Mouse (Mus musculus): ENCODE data around the gene Mipol1.

Mipol1 gene

GRCm38 (mm10) chr12:57515702-57516377 is 285.6 kb downstream of the Mipol1 start:
- no peak for DNase-seq (ENCODE audit: low read depth, low spot score)

- DNase-seq (ENCODE audit: low read depth, low spot score): no peak
Measured at GRCm38 (mm10) chr12:57528335-57528734, 298.1 kb downstream of the Mipol1 start.

GRCm38 (mm10) chr12:57530474-57530873 is 300.2 kb downstream of the Mipol1 start:
- DNase-seq (ENCODE audit: low read depth, low spot score): no peak

DNA sequence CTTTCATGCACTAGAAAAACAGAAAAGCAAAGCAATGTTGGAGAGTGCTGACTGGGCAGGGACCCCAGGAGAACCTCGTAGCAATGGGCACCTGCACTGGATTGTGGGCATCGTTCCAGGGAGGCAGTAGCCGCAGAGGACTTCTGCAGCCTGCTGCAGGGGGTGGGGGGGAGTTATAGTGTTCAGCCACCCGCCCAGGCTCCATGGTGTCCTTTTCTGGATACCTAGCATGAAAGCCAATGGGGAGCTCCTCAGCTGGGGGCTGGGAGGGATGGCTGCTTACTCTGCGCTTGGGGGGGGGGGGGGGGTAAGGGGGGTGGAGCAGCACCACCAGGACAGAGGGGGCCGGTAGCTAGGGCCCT is 304.3 kb downstream of the Mipol1 start:
- no peak for DNase-seq (ENCODE audit: low read depth, low spot score)

GRCm38 (mm10) chr12:57534879-57535611 is 304.8 kb downstream of the Mipol1 start:
- no peak for DNase-seq (ENCODE audit: low read depth, low spot score)

DNA sequence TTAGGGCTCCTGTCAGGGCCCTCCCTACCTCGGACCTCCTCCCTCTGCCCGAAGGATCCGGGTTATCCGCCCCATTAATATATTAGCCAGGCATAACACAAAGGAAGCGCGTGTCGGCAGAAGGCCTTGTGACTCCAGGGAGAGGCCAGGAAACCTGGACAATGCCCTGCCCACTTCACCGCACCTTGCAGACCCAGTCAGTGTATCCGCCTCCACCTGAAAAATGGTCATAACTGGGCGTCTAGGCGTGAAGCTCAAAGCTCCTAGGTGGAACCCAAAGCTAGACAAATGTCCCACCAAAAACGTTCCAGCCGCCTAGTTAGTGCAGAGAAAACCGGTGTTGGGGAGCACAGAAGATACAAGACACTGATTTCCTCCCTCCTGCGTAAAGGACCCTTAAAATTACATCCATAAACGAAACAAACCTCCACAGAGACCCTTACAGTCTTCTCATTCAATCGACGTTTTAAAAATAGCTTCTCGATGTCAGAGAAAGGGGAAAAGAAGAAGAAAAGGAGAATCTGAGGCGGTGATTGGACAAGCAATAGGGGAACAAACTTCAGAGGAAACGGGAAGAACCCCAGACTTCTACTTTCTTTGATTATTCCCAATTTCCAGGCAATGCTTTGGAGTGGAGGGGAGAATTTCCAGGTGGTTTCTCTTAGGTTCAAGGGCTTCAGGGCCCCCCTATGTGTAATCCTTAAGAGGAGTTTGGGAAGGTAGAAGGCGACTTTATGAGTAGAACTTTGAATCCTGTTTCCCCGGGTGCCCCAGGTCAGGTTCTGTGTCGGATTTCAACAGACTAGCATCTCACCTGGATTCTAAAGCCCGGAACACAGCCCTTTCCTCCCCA is 306.1 kb downstream of the Mipol1 start:
- DNase-seq (ENCODE audit: low read depth, low spot score): no peak

DNA sequence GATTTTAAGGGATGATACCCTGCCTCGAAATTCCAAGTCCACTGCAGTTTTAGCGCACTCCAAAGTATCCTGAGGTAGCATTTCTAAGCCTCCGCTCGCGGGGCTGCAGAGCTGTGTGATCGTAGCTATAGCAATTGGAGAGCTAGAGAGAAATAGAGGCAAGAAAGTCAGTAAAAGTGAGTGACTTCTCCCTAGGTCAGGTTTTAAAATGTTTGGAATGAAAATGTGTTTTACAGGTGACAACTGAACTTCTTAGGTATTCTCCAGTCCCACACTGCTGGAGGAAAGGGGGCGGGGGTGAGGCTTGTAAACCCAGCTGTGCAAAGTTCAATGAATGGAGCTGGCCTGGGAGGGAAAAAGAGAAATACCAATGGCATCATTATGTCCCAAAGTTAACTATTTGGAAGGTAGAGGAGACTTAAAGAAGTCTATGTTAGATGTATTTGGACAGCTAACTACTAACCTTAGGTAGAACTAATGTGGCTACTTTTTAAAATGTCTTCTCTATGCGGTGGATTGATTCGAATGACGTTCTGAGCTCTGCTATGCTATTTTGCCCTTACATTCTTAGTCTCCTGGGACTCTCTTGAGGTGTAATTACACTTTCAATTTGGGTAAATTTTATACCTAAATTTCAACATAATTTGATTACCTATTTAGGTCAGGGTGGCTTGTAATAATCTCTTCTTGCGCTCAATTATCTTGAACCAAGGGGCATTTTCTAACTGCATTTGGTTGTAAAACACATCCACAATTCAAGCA is 306.9 kb downstream of the Mipol1 start:
- DNase-seq (ENCODE audit: low read depth, low spot score): no peak

- no peak for DNase-seq (ENCODE audit: low read depth, low spot score)
Measured at GRCm38 (mm10) chr12:57537791-57538587, 307.8 kb downstream of the Mipol1 start.

DNA sequence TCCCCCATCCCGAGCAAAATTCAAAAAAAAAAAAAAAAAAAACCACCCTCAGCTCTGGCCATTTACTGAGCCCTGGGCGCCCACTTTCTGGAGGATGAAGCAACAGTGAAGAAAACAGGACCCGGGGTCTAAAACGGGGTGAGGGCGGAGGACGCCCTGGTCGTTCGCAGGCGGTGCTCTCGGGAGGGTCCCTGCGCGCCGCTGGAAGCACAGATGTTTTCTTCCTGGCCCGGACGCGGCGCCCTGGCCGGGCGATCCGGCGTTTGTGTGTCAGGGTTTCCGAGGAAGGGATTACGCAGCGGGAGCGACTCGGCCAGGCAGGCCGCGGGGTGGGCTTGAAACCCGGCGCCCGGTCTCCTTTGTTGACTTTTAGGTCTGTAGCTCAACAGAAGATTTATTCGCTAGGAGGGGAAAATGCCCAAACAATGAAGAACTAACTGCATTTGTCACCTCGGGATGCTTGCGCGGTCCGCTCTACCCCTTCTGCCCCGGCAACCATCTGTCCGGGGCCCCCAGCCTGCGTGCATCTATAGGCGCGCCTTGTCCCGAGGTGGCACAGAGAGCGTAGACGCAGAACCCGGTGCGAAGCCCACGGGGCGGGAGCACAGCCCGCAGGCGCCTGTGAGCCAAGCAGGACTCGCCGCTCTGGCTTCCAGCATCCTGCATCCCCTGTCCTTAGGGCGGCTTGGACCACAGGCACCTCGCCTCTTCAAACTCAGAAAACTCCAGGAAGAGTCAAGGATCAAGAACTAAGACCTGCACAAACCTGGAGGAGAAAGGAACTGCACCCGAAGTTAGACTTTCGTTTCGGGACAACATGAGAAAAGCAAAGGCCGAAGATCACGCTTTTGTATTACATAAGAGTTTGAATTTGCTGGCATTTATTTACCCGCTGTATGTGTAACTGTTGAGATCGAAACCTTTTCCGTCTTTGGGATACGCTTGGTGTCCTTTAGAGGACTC is 308.6 kb downstream of the Mipol1 start:
- no peak for DNase-seq (ENCODE audit: low read depth, low spot score)

- DNase-seq (ENCODE audit: low read depth, low spot score): no peak
Measured at GRCm38 (mm10) chr12:57539551-57539985, 309.3 kb downstream of the Mipol1 start.

DNA sequence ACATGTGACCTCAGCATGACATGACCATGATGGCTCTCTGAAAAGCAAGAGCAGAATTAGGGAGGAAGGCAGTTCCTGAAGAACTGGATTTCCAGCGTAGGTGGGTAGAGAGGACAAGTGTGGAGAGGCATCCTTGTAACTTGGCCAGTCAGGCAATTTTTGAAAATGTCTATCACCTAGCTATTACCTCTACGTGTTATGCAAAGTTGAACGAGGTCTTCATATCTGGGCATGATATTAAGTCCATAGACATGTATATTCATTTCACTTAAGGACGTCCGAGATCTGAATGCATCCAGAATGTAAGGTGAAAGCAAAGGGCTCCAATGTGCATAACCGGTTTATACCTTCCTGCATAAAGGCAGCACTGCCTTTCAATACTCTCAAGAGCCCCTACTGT is 310.9 kb downstream of the Mipol1 start:
- no peak for DNase-seq (ENCODE audit: low read depth, low spot score)

GRCm38 (mm10) chr12:57541931-57542745 is 311.9 kb downstream of the Mipol1 start:
- DNase-seq (ENCODE audit: low read depth, low spot score): no peak

DNA sequence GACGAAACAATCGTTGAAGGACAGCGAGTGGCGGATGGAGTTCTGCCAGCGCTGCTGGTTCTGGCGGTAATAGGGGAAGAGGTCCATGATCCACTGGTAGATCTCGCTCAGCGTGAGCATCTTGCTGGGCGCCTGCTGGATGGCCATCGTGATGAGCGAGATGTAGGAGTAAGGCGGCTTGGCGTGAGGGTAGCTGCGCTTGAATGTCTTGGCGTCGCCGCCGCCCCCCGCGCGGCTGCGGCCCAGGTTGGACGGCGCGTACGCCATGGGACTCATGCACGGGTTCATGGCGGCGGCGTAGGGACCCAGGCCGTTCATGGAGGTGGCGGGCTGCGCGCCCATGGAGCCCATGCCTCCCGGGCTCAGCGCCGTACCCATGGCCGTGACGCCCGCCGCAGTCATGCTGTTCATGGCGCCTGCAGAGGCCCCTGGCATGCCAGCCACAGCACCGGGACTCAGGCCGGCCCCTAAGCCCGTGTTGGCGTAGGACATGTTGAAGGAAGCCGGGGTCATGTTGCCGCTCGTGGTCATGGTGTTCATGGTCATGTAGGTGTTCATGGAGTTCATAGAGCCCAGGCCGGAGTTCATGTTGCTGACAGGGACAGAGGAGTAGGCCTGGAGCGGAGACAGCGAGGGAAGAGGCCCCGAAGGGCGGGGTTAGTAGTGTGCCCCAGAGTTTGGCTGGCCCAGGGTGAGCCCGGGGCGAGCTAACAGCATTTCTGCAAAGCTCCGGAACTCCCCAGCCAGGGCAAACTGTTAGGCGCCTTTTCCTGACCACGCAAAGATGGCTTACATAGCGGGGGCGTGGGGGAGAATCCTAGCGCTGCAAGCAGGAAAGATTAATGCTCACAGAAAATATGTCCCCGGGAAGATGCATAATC is 312.8 kb downstream of the Mipol1 start:
- no peak for DNase-seq (ENCODE audit: low read depth, low spot score)

DNA sequence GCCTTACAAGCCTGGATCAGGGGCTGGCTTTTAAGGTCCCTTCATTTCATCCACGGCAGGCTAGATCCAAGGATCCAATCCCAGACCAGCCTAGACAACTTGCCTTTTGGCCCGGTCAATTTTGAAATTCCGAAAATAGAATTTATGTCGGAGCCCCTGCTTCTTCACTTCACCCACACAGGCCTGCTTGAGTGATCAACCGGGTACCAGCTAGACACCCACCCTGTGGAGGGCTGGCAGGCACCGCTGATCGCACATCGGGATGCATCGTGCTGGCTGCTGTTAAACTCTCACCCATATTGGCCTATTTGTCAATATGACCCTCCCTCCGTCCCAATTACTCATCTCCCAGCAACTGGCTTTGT is 313.4 kb downstream of the Mipol1 start:
- no peak for DNase-seq (ENCODE audit: low read depth, low spot score)

GRCm38 (mm10) chr12:57544641-57545370 is 314.6 kb downstream of the Mipol1 start:
- no peak for DNase-seq (ENCODE audit: low read depth, low spot score)

DNA sequence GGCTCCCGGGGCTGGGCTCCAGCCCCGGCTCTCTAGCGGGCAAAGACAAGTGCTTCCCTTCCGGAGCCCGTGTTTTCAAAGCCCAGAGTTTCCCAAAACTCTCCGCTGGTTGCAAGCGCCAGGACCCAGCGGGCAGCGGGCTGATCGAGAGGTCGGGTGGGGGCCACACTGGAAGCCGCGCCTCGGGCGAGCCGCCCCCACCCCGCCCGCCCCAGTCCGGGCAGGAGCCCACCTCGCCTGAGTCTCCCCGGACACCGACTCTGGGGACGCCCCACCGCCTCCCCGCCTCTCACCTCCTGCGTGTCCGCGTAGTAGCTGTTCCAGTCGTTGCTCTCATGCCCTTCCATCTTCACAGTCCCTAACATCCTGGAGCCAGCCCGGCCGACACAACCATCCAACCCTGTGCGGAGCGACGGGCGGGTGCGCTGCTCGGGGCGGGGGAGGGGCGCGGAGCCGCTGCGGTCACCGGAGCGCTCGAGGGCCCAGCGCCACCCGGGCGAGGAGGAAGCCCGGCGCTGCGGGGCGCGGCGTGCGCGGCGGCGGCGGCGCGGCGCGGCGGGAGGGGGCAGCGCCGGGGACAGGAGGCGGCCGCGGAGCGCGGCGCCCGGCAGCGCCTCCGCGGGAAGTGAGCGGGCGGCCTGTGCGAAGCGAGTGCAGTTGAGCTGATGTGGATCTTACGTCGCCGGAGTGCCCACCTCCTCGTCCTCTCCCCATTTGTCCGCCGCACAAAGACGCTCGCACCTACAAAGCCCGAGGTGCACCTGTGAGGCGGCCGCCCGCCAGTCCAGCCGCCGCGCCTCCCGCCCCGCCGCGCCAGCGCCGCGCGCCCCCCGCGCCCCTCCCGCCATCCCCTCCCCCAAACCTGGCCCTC is 315.4 kb downstream of the Mipol1 start:
- DNase-seq (ENCODE audit: low read depth, low spot score): no peak
